In genomic region chr9:114648472-114648871, GRCm38 (mm10) we compare ENCODE assay signal across 8 mouse cellular contexts. TPM values are rescaled to one million over a fixed set of nuclear protein-coding genes. Genes with fewer than 3 reads are reported as not detected.
DNase-seq lines count a peak whose midpoint lies in the region; ATAC-seq and TF ChIP-seq lines count a peak whose summit lies in the region.
"Not testable (repeated sequence)": the region's sequence is repeated elsewhere in the genome, so short reads cannot be mapped to it uniquely, and the experiment has no call there.

No protein-coding gene starts in this region.

- not testable (repeated sequence) for H3K27me3 ChIP-seq in G1E (ENCODE audit: insufficient read depth, low read length); lung, postnatal 0 days (replicated peaks; ENCODE audit: insufficient read depth, low read length)

- H3K4me1 ChIP-seq in G1E (ENCODE audit: insufficient read depth, low read depth, low read length); lung, postnatal 0 days (ENCODE audit: insufficient read depth, low read depth, low read length): not testable (repeated sequence)

- not testable (repeated sequence) for H3K4me2 ChIP-seq in lung, postnatal 0 days (replicated peaks; ENCODE audit: low read depth, low read length)

- H3K4me3 ChIP-seq in G1E (ENCODE audit: low read depth, low read length); lung, postnatal 0 days (ENCODE audit: low read depth, low read length): not testable (repeated sequence)

- not testable (repeated sequence) for H3K27ac ChIP-seq in lung, postnatal 0 days (ENCODE audit: low read length)

- TF ChIP-seq CTCF in G1E (IDR thresholded peaks at IDR 0.05; ENCODE audit: low read depth, low read length) = not testable (repeated sequence)
- TF ChIP-seq CTCF in lung, postnatal 0 days (IDR thresholded peaks at IDR 0.05) = peak; percentile 66

- H3K9me3 ChIP-seq in G1E (replicated peaks); lung, postnatal 0 days (ENCODE audit: low read length): not testable (repeated sequence)

- not testable (repeated sequence) for H3K36me3 ChIP-seq in G1E (replicated peaks); lung, postnatal 0 days (ENCODE audit: insufficient read depth, low read length)

- DNase-seq in 3134 (ENCODE audit: extremely low read depth, insufficient read length, low spot score) (peak; percentile 40), G1E (ENCODE audit: low spot score) (peak; percentile 9)
- peak; percentile 66 for DNase-seq in brain, adult 2 months (ENCODE audit: low read depth, low spot score)
- peak; percentile 61 for DNase-seq in embryo, embryonic 10.5 days (ENCODE audit: low spot score)
- peak; percentile 39 for DNase-seq in kidney, adult 9 months
- peak; percentile 69 for DNase-seq in lung, postnatal 0 days (ENCODE audit: low spot score)
- DNase-seq in retina, postnatal 1 day = peak; percentile 76

- peak; percentile 49; the same call in 1 of the 2 replicates for ATAC-seq in G1E (ENCODE audit: extremely low read depth, insufficient number of reproducible peaks, low FRiP score, poor library complexity, severe bottlenecking)
- 0 out of 2 replicates have a peak, but pooled peaks have one; percentile 48 for ATAC-seq in granulocyte monocyte progenitor cell, adult 5-6 weeks (replicated peaks; ENCODE audit: poor library complexity, severe bottlenecking)
- peak; percentile 35 for ATAC-seq in lung, postnatal 0 days

- TF ChIP-seq EP300 in lung, postnatal 0 days (IDR thresholded peaks at IDR 0.05) = not testable (repeated sequence)

- H3K9ac ChIP-seq in lung, postnatal 0 days (replicated peaks; ENCODE audit: low read depth) = not testable (repeated sequence)

- WGBS in lung, postnatal 0 days = 56% methylated on average over 8 of the region's 9 CpGs

RNA-seq across cellular contexts. Expression of gene Cnot10, which starts 8.5 kb away (rescaled TPM):
- total RNA-seq in G1E (2014; fragmentation: Nextera tagmentation) (32.2 and 40.4 TPM in 2 replicates), G1E (2017) (45.0 and 45.8 TPM in 2 replicates)
- 21.1 and 21.2 TPM in 2 replicates for polyA plus RNA-seq in G1E (2012)
- total RNA-seq in granulocyte monocyte progenitor cell, adult 5-6 weeks (2014; fragmentation: Nextera tagmentation) = 36.6 and 48.7 TPM in 2 replicates
- total RNA-seq in granulocyte monocyte progenitor cell, adult 5-6 weeks (2017) = 55.7 and 60.1 TPM in 2 replicates
- polyA plus RNA-seq in lung, postnatal 0 days (2015; fragmentation: Nextera tagmentation; extraction: Ambion mirVana) = 30.8 and 34.1 TPM in 2 replicates

RNA-seq across cellular contexts. Expression of gene Dync1li1, which starts 40.1 kb away (rescaled TPM):
- 30.0 and 34.8 TPM in 2 replicates for total RNA-seq in G1E (2014; fragmentation: Nextera tagmentation)
- 52.6 and 57.2 TPM in 2 replicates for total RNA-seq in G1E (2017)
- 19.6 and 21.2 TPM in 2 replicates for polyA plus RNA-seq in G1E (2012)
- 23.6 and 32.6 TPM in 2 replicates for total RNA-seq in granulocyte monocyte progenitor cell, adult 5-6 weeks (2014; fragmentation: Nextera tagmentation)
- 44.0 and 45.1 TPM in 2 replicates for total RNA-seq in granulocyte monocyte progenitor cell, adult 5-6 weeks (2017)
- polyA plus RNA-seq in lung, postnatal 0 days (2015; fragmentation: Nextera tagmentation; extraction: Ambion mirVana) = 44.5 and 48.1 TPM in 2 replicates

Comparison
In these comparisons a context has a peak if more than half of its experiments do, and no peak if none do; other contexts are left out.
1. DNase-seq: peak in every context shown above with its lines; median percentile 76 in retina, postnatal 1 day; 69 in lung, postnatal 0 days; 66 in brain, adult 2 months; 61 in embryo, embryonic 10.5 days; 40 in 3134; 39 in kidney, adult 9 months; 9 in G1E.